Mouse (Mus musculus) lung, embryonic 14.5 days (tissue): ENCODE data around the gene Dhx35. TPM values are rescaled to one million over a fixed set of nuclear protein-coding genes. Genes with fewer than 3 reads are reported as not detected.

Source experiments
- ATAC-seq: fragments of 200-750 bp; cut with Nextera tagmentation; 2 replicates; pipeline ENCODE4 v1.8.0; 2017; ENCODE audit warnings: mild to moderate bottlenecking, moderate TSS enrichment, moderate library complexity; ENCODE audit not compliant: insufficient read depth
- DNase-seq: peaks from one replicate; pipeline ENCODE4 v3.0.0-alpha.2; 2015
- H3K27ac ChIP-seq: fragments of 300-500 bp; sonication (generic); 2 replicates; pipeline ENCODE4 v1.5.1; 2014; ENCODE audit warnings: low read depth, mild to moderate bottlenecking, moderate library complexity
- H3K27me3 ChIP-seq: fragments of 300-500 bp; sonication (generic); 2 replicates; pipeline ENCODE4 v1.6.1; 2014; ENCODE audit warnings: low read length, control low read depth; ENCODE audit not compliant: insufficient read depth
- H3K36me3 ChIP-seq: fragments of 300-500 bp; sonication (generic); 2 replicates; pipeline ENCODE4 v1.6.1; 2014; ENCODE audit warnings: control low read depth; ENCODE audit not compliant: insufficient read depth
- H3K4me1 ChIP-seq: fragments of 300-500 bp; sonication (generic); 2 replicates; pipeline ENCODE4 v1.6.1; 2014; ENCODE audit warnings: antibody characterized with exemption, control low read depth; ENCODE audit not compliant: insufficient read depth
- H3K4me2 ChIP-seq: fragments of 300-500 bp; sonication (generic); 2 replicates; pipeline ENCODE4 v1.6.1; 2014; ENCODE audit warnings: mild to moderate bottlenecking
- H3K4me3 ChIP-seq: fragments of 300-500 bp; sonication (generic); 2 replicates; pipeline ENCODE4 v1.5.1; 2014; ENCODE audit warnings: low read depth, low read length
- H3K9ac ChIP-seq: fragments of 300-500 bp; sonication (generic); 2 replicates; pipeline ENCODE4 v1.6.1; 2014
- H3K9me3 ChIP-seq: fragments of 300-500 bp; sonication (generic); 2 replicates; pipeline ENCODE4 v1.6.1; 2016; ENCODE audit warnings: low read depth, low read length, control low read depth
- CTCF ChIP-seq: IDR thresholded peaks from 2 replicates; pipeline ENCODE4 v1.5.1; 2016; ENCODE audit warnings: antibody characterized with exemption, low read depth
- WGBS: fragments of 180-500 bp; shearing (Covaris S2); extraction: QIAGEN DNeasy Blood & Tissue Kit; methylation state at CpG from one replicate; pipeline ENCODE4 v1.1.7; 2014; 5-methylcytosine and 5-hydroxymethylcytosine counted together
- polyA plus RNA-seq: library from polyadenylated mRNA; unstranded; fragments of >200 nt; fragmentation: Nextera tagmentation; extraction: Ambion mirVana; gene quantifications from 2 replicates; pipeline ENCODE4 v1.2.1, GENCODE M21; 2014

The Dhx35 gene
- polyA plus RNA-seq, 1 experiment from 2014 or later, result 17.1 TPM

- peaks cover 41% of the 10 kb centered on the region for H3K36me3 ChIP-seq
Observed at GRCm38 (mm10) chr2:158856896-158857499, 62.4 kb downstream of the Dhx35 start.

GRCm38 (mm10) chr2:158857579-158857978 is 63.0 kb downstream of the Dhx35 start:
- H3K9me3 ChIP-seq, result no peaks in the 10 kb centered on the region
- H3K4me3 ChIP-seq, result no peak overlapping the region
- no peak overlapping the region for H3K27ac ChIP-seq
- TF ChIP-seq CTCF, result no peak
- no peaks in the 10 kb centered on the region for H3K27me3 ChIP-seq
- DNase-seq, result no peak
- H3K4me1 ChIP-seq, result no peaks in the 10 kb centered on the region
- H3K36me3 ChIP-seq, result peaks cover 38% of the 10 kb centered on the region
- no peak overlapping the region for H3K9ac ChIP-seq
- ATAC-seq, result no peak
- 81% methylated on average over 15 of the region's 15 CpGs for WGBS
- H3K4me2 ChIP-seq, result no peak overlapping the region

More at GRCm38 (mm10) chr2:158856896-158857499, 62.4 kb downstream of the Dhx35 start:
- no peak overlapping the region for H3K9ac ChIP-seq
- no peak overlapping the region for H3K4me2 ChIP-seq
- H3K4me1 ChIP-seq, result no peaks in the 10 kb centered on the region
- TF ChIP-seq CTCF, result no peak
- ATAC-seq (no peak), DNase-seq (no peak)
- no peak overlapping the region for H3K4me3 ChIP-seq
- H3K27me3 ChIP-seq, result no peaks in the 10 kb centered on the region
- no peak overlapping the region for H3K27ac ChIP-seq
- no peaks in the 10 kb centered on the region for H3K9me3 ChIP-seq
- 87% methylated on average over 10 of the region's 10 CpGs for WGBS

GRCm38 (mm10) chr2:158861115-158861514 is 66.5 kb downstream of the Dhx35 start:
- WGBS, result 68% methylated on average over 2 of the region's 2 CpGs
- Histone ChIP-seq H3K4me3 (no peak overlapping the region), H3K4me1 (no peaks in the 10 kb centered on the region), H3K9ac (no peak overlapping the region), H3K36me3 (peaks cover 26% of the 10 kb centered on the region), H3K27me3 (no peaks in the 10 kb centered on the region), H3K27ac (no peak overlapping the region), H3K9me3 (no peaks in the 10 kb centered on the region), H3K4me2 (no peak overlapping the region)
- no peak for ATAC-seq
- DNase-seq, result no peak
- no peak for TF ChIP-seq CTCF

DNA sequence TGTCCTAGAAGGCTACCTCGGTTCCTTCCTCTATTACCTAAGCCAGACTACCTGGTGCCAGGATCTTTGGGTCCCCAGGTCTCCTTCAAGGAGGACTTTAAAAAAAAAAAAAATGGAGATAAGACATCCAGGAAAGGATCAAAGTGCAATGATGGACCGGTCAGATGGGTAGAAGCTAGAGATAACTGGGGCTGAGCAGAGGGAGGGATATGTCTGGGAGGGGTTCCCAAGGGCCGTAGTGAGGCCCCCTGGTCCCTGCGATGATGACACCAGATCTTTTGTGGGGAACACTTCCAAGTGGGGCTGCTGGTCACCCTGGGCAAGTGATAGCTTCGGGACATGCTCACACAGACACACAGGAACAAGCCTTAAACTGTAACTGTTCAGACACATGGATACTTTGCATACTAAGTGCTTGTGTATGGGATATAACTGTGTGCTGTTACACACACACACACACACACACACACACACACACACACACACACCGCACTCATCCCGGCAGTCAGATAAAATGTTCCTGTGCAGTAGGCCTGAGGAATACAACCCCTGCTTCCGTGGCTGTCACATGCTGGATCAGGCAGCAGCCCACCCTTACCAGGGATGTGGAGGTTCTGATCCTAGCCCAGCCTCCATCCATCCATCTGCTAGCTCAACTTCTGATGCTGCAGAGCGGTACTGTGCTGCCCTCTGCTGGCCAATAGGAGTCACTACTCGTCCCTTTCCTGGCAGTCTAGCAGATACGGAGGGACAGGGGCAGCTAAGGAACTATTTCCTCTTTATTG is 68.9 kb downstream of the Dhx35 start:
- DNase-seq, result peak; percentile 91
- Histone ChIP-seq H3K4me3 (no peak overlapping the region), H3K4me1 (no peaks in the 10 kb centered on the region), H3K27me3 (no peaks in the 10 kb centered on the region), H3K27ac (no peak overlapping the region), H3K4me2 (no peak overlapping the region), H3K9ac (no peak overlapping the region), H3K36me3 (peaks cover 7% of the 10 kb centered on the region; the same call in 1 of the 2 replicates), H3K9me3 (no peaks in the 10 kb centered on the region)
- peak; percentile 44; the same call in 1 of the 2 replicates for ATAC-seq
- WGBS, result 46% methylated on average over 11 of the region's 11 CpGs
- peak; percentile 99 for TF ChIP-seq CTCF

DNA sequence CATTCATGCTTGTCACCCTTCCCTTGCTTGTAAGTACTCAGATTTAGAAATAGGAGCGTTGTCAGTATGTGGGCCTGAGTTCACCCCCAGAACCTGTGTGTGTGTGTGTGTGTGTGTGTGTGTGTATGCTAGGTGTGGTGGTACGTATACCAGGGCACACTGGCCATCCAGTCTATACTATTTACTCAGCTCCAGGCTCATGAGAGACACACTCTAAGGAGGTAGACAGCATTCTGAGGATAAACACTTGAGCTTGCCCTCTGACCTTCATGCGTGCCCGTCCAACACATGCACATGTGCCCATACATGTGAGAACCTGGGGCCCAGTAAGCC is 69.5 kb downstream of the Dhx35 start:
- TF ChIP-seq CTCF, result no peak
- ATAC-seq, result peak; percentile 46; the same call in 1 of the 2 replicates

GRCm38 (mm10) chr2:158865358-158865757 is 70.8 kb downstream of the Dhx35 start:
- peak; percentile 86 for DNase-seq
- no peak overlapping the region for H3K27ac ChIP-seq
- no peaks in the 10 kb centered on the region for H3K4me1 ChIP-seq
- peak; percentile 98 for TF ChIP-seq CTCF
- no peaks in the 10 kb centered on the region for H3K27me3 ChIP-seq
- no peaks in the 10 kb centered on the region for H3K36me3 ChIP-seq
- peak; percentile 60 for ATAC-seq
- H3K4me2 ChIP-seq, result no peak overlapping the region
- no peaks in the 10 kb centered on the region for H3K9me3 ChIP-seq
- H3K9ac ChIP-seq, result no peak overlapping the region
- WGBS, result 25% methylated on average over 10 of the region's 10 CpGs
- H3K4me3 ChIP-seq, result no peak overlapping the region

More for the DNA sequence above, 69.5 kb downstream of the Dhx35 start:
- H3K9ac ChIP-seq, result no peak overlapping the region
- H3K9me3 ChIP-seq, result no peaks in the 10 kb centered on the region
- no peak for DNase-seq
- no peak overlapping the region for H3K4me3 ChIP-seq
- WGBS, result 79% methylated on average over 4 of the region's 4 CpGs
- no peaks in the 10 kb centered on the region for H3K27me3 ChIP-seq
- H3K4me1 ChIP-seq, result no peaks in the 10 kb centered on the region
- no peak overlapping the region for H3K27ac ChIP-seq
- H3K4me2 ChIP-seq, result no peak overlapping the region
- peaks cover 1% of the 10 kb centered on the region; the same call in 1 of the 2 replicates for H3K36me3 ChIP-seq

- DNase-seq, result peak; percentile 62
- peak; percentile 56 for TF ChIP-seq CTCF
- H3K4me2 ChIP-seq, result no peak overlapping the region
- H3K9me3 ChIP-seq, result no peaks in the 10 kb centered on the region
- H3K9ac ChIP-seq, result no peak overlapping the region
- no peaks in the 10 kb centered on the region for H3K4me1 ChIP-seq
- ATAC-seq, result no peak
- H3K27me3 ChIP-seq, result no peaks in the 10 kb centered on the region
- no peaks in the 10 kb centered on the region for H3K36me3 ChIP-seq
- no peak overlapping the region for H3K27ac ChIP-seq
- 52% methylated on average over 6 of the region's 6 CpGs for WGBS
- no peak overlapping the region for H3K4me3 ChIP-seq
Observed at GRCm38 (mm10) chr2:158886571-158886970, 92.0 kb downstream of the Dhx35 start.
